Mouse (Mus musculus): ENCODE results near the gene Tuba4a. TPM values are rescaled to one million over a fixed set of nuclear protein-coding genes. Genes with fewer than 3 reads are reported as not detected.

Gene Tuba4a
- polyA plus RNA-seq, 1 experiment from 2014 or later = 298 TPM

DNA sequence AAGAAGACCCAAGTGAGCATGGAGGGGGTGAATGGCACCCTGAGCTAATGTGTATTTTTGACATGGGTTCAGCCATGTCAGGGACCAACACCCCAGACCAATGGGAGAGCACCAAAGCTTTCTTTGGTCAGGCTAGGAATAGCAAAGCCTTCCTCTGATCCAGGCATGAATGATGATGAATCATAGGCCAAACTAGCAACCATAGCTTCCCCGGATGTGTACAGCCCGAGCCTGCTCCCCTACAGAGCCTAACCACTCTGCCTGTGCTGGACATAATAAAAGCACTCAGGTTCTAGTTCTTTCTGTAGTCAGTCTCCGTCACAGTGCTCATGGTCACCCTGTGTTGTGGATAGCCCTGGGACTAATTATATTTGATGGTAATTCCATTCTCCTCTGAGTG, 1.9 kb upstream of the Tuba4a start:
- Histone ChIP-seq H3K4me2 (ENCODE audit: low read depth, low read length) (no peak overlapping the region), H3K4me3 (ENCODE audit: low read depth, low read length) (no peak overlapping the region), H3K27ac (ENCODE audit: low read depth) (no peak overlapping the region), H3K36me3 (replicated peaks; ENCODE audit: insufficient read depth, low read length) (peaks cover 4% of the 10 kb centered on the region), H3K27me3 (ENCODE audit: insufficient read depth, low read length) (peaks cover 9% of the 10 kb centered on the region; the same call in 1 of the 2 replicates), H3K4me1 (ENCODE audit: insufficient read depth) (peaks cover 34% of the 10 kb centered on the region), H3K9me3 (ENCODE audit: low read length) (no peaks in the 10 kb centered on the region), H3K9ac (replicated peaks) (no peak overlapping the region)
- 62% methylated on average over 3 of the region's 3 CpGs for WGBS (ENCODE audit: insufficient replicate concordance)
- no peak for DNase-seq
- ATAC-seq = no peak
- TF ChIP-seq CTCF (IDR thresholded peaks at IDR 0.05; ENCODE audit: low read depth) (no peak), EP300 (IDR thresholded peaks at IDR 0.05; ENCODE audit: low read depth) (no peak)

DNA sequence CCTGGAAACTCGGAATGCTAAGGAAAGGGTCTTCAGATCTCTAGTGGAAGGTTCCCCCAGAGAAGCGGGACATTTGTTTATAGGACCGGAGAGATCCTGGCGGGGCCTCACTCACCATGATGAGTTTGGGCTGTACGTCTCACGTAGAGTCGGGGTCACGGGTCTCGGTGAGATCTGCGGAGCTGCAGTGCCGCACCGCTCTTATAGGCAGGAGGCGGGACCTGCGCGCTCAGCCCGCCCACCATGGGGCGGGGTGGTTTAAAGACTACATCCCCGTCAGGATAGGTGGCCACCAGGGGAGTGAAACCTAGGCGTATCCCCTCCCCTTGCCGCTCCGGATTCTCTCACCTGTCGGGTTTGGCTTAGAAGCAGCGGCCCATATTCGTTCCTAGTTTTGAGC, 587 bp downstream of the Tuba4a start:
- Histone ChIP-seq H3K4me1 (ENCODE audit: insufficient read depth) (peaks cover 51% of the 10 kb centered on the region), H3K4me2 (ENCODE audit: low read depth, low read length) (peak overlapping the region; percentile 100), H3K4me3 (ENCODE audit: low read depth, low read length) (peak overlapping the region; percentile 95), H3K36me3 (replicated peaks; ENCODE audit: insufficient read depth, low read length) (peaks cover 29% of the 10 kb centered on the region), H3K27ac (ENCODE audit: low read depth) (peak overlapping the region; percentile 95), H3K9me3 (ENCODE audit: low read length) (no peaks in the 10 kb centered on the region), H3K27me3 (ENCODE audit: insufficient read depth, low read length) (peaks cover 9% of the 10 kb centered on the region; the same call in 1 of the 2 replicates), H3K9ac (replicated peaks) (peak overlapping the region; percentile 84)
- peak; percentile 96 for DNase-seq
- peak; percentile 87 for ATAC-seq
- peak; percentile 46; the same call in 1 of the 2 replicates for TF ChIP-seq EP300 (IDR thresholded peaks at IDR 0.05; ENCODE audit: low read depth)
- peak; percentile 60 for TF ChIP-seq CTCF (IDR thresholded peaks at IDR 0.05; ENCODE audit: low read depth)
- under 1% methylated on average over 22 of the region's 24 CpGs for WGBS (ENCODE audit: insufficient replicate concordance)

DNA sequence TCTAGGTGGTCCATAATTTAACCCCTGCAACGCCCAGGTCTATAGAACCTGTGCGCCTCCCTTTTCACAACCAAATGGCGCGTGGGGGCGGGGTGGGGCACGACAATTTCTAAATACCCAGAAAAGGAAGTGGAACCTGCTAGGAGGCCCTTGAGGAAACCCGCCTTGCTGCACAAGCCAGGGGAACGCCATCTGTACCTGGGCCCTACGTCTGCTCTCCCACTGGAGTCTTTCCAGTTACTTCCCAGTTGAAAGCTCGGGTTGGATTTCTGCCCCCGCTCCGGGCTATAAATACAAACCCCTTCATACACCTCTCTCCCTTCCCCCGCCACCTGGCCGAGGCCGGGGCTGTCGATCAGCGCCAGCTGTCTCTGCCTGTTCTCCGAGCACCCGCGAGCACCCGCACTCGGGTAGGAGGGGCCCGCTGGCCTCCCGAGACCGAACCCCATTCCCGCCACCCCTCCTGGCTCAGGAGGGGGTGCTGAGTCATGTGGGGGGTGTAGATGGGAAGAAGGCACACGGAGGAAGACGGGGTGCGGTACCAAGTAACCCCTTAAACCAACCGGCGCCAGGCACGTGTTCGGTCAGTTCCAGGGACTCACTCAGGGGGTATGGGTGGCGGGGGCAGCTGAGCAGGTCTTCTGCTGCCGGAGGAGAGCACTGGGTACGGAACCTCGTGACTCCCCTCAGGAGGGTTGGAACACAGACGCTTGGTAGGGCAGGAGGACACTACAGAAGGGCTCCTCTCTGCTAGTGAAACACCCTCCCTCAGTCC, 1.3 kb downstream of the Tuba4a start:
- peak overlapping the region; percentile 95 for H3K27ac ChIP-seq (ENCODE audit: low read depth)
- WGBS (ENCODE audit: insufficient replicate concordance) = under 1% methylated on average over 38 of the region's 38 CpGs
- H3K36me3 ChIP-seq (replicated peaks; ENCODE audit: insufficient read depth, low read length) = peaks cover 35% of the 10 kb centered on the region
- peak overlapping the region; percentile 84 for H3K9ac ChIP-seq (replicated peaks)
- peak overlapping the region; percentile 100 for H3K4me2 ChIP-seq (ENCODE audit: low read depth, low read length)
- ATAC-seq = peak; percentile 27
- peaks cover 9% of the 10 kb centered on the region; the same call in 1 of the 2 replicates for H3K27me3 ChIP-seq (ENCODE audit: insufficient read depth, low read length)
- H3K4me1 ChIP-seq (ENCODE audit: insufficient read depth) = peaks cover 58% of the 10 kb centered on the region
- no peak for TF ChIP-seq CTCF (IDR thresholded peaks at IDR 0.05; ENCODE audit: low read depth)
- TF ChIP-seq EP300 (IDR thresholded peaks at IDR 0.05; ENCODE audit: low read depth) = no peak
- peak; percentile 76 for DNase-seq
- H3K9me3 ChIP-seq (ENCODE audit: low read length) = no peaks in the 10 kb centered on the region
- peak overlapping the region; percentile 95 for H3K4me3 ChIP-seq (ENCODE audit: low read depth, low read length)

DNA sequence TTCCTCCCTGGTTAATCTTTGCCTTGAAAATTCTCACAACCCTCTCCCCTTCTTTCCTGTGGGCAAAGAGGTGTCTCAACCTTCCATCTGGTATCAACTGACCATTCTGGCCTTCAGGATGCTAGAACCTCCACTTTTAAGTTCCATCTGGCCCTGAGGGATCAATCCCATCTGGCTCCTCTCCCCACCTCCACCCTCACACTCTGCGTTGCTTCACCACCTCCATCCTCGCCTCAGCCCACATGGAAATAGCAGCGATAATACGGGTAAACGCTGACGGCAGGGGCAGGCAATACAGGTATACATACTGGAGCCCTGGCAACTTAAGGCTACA, 1.8 kb downstream of the Tuba4a start:
- under 1% methylated on average over 6 of the region's 6 CpGs for WGBS (ENCODE audit: insufficient replicate concordance)
- peak overlapping the region; percentile 95 for H3K4me3 ChIP-seq (ENCODE audit: low read depth, low read length)
- peaks cover 41% of the 10 kb centered on the region for H3K36me3 ChIP-seq (replicated peaks; ENCODE audit: insufficient read depth, low read length)
- H3K27ac ChIP-seq (ENCODE audit: low read depth) = peak overlapping the region; percentile 95
- no peaks in the 10 kb centered on the region for H3K9me3 ChIP-seq (ENCODE audit: low read length)
- peak overlapping the region; percentile 84 for H3K9ac ChIP-seq (replicated peaks)
- H3K27me3 ChIP-seq (ENCODE audit: insufficient read depth, low read length) = peaks cover 9% of the 10 kb centered on the region; the same call in 1 of the 2 replicates
- no peak for ATAC-seq
- no peak for TF ChIP-seq CTCF (IDR thresholded peaks at IDR 0.05; ENCODE audit: low read depth)
- no peak for TF ChIP-seq EP300 (IDR thresholded peaks at IDR 0.05; ENCODE audit: low read depth)
- no peak for DNase-seq
- H3K4me2 ChIP-seq (ENCODE audit: low read depth, low read length) = peak overlapping the region; percentile 100
- H3K4me1 ChIP-seq (ENCODE audit: insufficient read depth) = peaks cover 64% of the 10 kb centered on the region

DNA sequence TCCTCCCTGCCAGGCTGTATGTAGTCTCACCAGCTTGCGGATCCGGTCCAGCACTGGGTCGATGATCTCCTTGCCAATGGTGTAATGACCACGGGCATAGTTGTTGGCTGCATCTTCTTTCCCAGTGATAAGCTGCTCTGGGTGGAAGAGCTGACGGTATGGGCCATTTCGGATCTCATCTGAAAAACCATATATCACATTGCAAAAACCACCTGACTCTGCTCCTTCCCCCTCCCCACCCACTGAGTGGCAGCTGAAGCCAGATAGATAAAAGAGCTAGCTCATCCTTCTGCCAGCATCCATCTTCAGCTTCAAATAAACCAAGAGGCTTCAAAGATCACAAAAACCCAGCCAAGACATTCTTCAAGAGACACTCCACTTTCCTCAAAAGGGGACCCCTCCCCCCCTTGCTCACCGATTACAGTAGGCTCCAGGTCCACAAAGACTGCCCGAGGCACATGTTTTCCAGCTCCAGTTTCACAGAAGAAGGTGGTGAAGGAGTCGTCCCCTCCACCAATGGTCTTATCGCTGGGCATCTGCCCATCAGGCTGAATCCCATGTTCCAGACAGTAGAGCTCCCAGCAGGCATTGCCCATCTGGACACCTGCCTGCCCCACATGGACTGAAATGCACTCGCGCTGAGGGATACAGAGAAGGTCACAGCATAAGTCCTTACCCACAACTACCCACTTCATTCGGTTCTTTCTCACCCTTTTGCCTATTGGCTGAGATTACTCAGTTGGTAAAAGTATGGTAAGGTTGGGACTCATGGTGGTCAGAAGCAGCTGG, 2.7 kb downstream of the Tuba4a start:
- Histone ChIP-seq H3K9ac (replicated peaks) (peak overlapping the region; percentile 84), H3K4me3 (ENCODE audit: low read depth, low read length) (peak overlapping the region; percentile 95), H3K27me3 (ENCODE audit: insufficient read depth, low read length) (peaks cover 9% of the 10 kb centered on the region; the same call in 1 of the 2 replicates), H3K27ac (ENCODE audit: low read depth) (peak overlapping the region; percentile 95), H3K4me2 (ENCODE audit: low read depth, low read length) (peak overlapping the region; percentile 100), H3K36me3 (replicated peaks; ENCODE audit: insufficient read depth, low read length) (peaks cover 47% of the 10 kb centered on the region), H3K9me3 (ENCODE audit: low read length) (no peaks in the 10 kb centered on the region), H3K4me1 (ENCODE audit: insufficient read depth) (peaks cover 69% of the 10 kb centered on the region)
- 49% methylated on average over 13 of the region's 13 CpGs for WGBS (ENCODE audit: insufficient replicate concordance)
- ATAC-seq (peak; percentile 12), DNase-seq (peak; percentile 49)
- TF ChIP-seq CTCF (IDR thresholded peaks at IDR 0.05; ENCODE audit: low read depth) (no peak), EP300 (IDR thresholded peaks at IDR 0.05; ENCODE audit: low read depth) (peak; percentile 81)

DNA sequence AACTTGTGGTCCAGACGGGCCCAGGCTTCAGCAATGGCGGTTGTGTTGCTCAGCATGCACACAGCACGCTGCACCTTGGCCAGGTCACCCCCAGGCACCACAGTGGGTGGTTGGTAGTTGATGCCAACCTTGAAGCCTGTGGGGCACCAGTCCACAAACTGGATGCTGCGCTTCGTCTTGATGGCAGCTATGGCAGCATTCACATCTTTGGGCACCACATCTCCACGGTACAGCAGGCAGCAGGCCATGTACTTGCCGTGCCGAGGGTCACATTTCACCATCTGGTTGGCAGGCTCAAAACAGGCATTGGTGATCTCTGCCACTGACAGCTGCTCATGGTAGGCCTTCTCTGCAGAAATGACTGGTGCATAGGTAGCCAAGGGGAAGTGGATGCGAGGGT, 3.9 kb downstream of the Tuba4a start:
- Histone ChIP-seq H3K27ac (ENCODE audit: low read depth) (peak overlapping the region; percentile 95), H3K36me3 (replicated peaks; ENCODE audit: insufficient read depth, low read length) (peaks cover 50% of the 10 kb centered on the region), H3K4me2 (ENCODE audit: low read depth, low read length) (peak overlapping the region; percentile 100), H3K9me3 (ENCODE audit: low read length) (no peaks in the 10 kb centered on the region), H3K4me1 (ENCODE audit: insufficient read depth) (peaks cover 71% of the 10 kb centered on the region), H3K9ac (replicated peaks) (no peak overlapping the region), H3K4me3 (ENCODE audit: low read depth, low read length) (peak overlapping the region; percentile 95), H3K27me3 (ENCODE audit: insufficient read depth, low read length) (peaks cover 5% of the 10 kb centered on the region; the same call in 1 of the 2 replicates)
- 80% methylated on average over 9 of the region's 9 CpGs for WGBS (ENCODE audit: insufficient replicate concordance)
- ATAC-seq (no peak), DNase-seq (no peak)
- TF ChIP-seq EP300 (IDR thresholded peaks at IDR 0.05; ENCODE audit: low read depth) = no peak
- TF ChIP-seq CTCF (IDR thresholded peaks at IDR 0.05; ENCODE audit: low read depth) = no peak
